Mouse (Mus musculus): ENCODE measurements around the gene Ckap5.

DNA sequence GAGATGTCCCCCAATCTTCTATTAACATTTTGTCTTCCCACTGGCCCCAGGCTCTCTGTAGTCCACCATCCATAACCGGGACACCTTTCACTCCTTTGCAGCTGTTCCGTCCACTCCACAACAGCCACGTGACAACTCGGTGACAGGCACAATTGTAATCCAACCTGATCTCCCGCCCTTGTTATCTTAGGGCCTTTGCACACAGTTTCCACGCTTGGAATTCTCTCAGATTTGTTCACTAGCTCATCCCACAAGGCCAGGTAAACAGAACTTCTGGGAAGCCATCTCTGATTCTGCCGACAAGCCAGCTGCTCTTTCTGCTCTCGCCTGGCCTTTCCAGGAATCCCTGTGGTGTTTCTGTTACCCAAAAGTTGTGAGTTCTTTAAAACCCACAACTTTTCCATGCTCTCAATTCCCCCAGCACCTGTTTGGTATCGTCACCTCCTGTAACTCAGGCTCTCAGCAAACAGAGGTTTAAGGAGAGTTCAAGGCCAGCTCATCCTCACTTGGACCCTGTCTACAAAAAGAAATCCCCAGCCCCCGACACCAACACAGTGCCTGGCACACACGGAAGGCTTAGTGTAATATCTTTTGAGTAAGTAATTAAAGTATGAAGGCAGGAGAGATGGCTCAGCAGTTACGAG, 106.9 kb downstream of the Ckap5 start:
- TF ChIP-seq ZNF384 (IDR thresholded peaks at IDR 0.05; ENCODE audit: low read depth, low read length) (no peak), ZC3H11A (IDR thresholded peaks at IDR 0.05; ENCODE audit: borderline replicate concordance, low read depth, low read length) (no peak)
